Mouse (Mus musculus) left cerebral cortex, adult 9 months (tissue): ENCODE measurements around the gene Adap2.

Experiments
- DNase-seq, 2 experiments: peaks; one replicate each; pipeline ENCODE4 v3.0.0; 2022; ENCODE audit warnings: low spot score in 2 of 2

Adap2 gene

DNA sequence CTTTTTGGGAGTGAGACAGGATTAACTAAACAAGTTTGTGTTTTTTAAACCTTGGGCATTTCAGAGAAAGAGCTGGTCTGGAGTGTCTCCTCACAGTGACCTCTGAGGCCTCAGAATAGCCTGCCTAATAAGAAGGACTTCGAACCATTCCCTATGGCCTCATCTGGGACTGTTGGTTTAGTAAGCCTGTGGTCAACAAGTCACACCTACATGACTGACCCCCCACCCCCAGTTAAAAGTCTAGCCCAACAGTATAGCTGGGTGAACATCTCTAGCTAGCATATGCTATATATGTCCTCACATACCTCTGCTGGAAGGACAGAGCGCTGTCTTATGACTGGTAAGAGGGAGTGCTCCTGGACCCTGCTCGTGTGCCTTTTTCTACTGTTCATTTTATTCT lies 45.4 kb downstream of the Adap2 start:
- DNase-seq, result no peak

DNA sequence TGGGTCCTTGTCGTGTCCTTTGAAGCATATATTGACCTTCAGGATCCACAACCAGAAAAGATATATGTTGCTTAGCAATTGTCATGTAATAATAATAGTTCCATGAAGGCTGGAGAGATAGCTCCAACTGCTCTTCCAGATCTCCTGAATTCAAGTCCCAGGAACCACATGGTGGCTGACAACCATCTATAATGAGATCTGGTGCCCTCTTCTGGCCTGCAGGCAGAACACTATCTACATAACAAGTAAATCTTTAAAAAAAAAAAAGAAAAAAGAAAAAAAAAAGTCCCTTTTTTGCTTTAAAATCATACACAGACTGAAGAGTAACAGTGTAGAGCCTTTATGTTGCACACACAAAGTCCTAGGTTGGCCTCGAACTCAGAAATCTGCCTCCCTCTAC lies 45.9 kb downstream of the Adap2 start:
- DNase-seq, result no peak

DNA sequence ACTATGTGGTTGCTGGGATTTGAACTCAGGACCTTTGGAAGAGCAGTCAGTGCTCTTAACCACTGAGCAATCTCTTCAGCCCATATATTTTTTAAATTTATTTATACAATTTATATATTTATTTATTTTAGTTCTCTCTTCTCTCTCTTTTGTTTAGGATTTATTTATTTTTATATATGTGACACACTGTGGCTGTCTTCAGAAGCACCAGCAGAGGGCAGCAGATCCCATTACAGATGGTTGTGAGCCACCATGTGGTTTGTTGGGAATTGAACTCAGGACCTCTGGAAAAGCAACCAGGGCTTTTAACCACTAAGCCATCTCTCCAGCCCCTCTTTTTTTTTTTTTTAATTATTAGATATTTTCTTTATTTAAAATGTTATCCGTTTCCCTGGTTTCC lies 46.4 kb downstream of the Adap2 start:
- DNase-seq, result no peak

DNA sequence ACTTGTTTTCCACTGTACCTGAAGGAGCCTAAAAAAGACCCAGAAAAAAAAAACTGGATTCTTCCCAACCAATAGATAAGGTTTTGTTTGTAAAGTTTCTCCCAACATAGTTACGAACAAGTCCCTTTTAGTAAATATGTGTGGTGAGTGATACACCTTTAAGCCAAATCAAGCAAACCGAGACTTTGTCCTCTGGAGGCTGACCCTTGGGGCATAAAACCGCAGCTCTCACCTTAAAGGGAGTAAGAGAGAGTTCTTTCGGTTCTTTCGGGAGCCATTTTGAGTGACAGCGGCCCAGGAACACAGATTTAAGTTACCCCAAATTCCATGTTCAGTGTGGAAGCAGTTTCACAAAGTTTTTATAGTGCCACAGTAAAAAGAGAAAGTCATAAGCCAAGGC lies 48.4 kb downstream of the Adap2 start:
- no peak for DNase-seq

DNA sequence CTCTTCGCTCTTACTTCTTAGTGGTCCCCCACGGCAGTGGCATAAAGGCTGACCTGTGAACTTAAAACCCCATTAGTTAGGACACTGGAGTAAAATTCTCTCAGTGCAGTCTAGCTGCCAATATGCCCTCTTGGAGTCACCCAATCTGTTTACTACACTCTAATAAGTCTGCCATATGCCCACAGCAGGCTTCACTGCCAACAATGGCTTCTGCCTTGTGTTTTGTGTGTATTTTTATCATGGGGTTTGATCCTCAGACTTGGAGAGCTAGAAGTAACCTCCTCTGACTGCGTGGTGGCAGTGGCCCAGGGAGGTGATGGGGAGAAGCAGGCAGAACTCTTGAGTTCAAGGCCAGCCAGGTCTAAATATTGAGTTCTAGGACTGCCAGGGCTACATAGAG lies 50.1 kb downstream of the Adap2 start:
- no peak for DNase-seq

DNA sequence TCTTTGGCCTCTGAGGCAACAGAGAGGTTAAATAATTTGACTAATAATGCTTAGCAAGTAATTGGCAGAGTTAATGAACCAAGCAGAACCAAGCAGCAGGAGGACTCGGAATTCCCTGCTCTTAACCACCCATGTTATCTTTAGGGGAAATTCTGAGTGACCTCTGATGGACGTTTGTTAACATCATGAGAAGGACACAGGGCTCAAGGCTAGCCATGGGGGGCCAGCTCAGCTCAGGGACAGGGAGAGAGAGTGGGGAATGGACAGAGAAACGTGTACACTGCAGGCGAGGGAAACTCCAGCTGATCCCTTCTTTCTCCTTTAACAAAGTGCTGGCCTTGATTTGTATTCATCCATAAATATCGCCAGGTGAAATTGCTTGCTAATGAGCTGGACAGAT lies 51.0 kb downstream of the Adap2 start:
- DNase-seq, result no peak

DNA sequence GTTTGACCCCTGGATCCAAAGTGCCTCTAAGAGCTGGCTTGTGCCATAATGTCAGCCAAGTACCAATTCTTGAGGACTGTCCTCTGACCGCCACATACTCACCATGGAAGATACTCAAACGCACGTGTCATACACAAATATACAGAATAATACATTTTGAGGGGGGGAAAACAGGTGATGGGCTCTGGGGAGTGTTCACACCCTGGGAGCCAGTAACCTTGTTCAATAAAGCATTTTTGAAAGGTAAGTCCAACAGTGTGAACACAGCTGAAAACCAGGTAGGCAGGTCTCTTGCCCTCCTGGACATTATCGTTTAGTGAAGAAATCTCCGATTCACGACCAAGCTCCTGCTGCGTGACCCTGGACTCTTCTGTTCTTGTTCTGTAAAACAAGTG lies 54.6 kb downstream of the Adap2 start:
- no peak for DNase-seq

DNA sequence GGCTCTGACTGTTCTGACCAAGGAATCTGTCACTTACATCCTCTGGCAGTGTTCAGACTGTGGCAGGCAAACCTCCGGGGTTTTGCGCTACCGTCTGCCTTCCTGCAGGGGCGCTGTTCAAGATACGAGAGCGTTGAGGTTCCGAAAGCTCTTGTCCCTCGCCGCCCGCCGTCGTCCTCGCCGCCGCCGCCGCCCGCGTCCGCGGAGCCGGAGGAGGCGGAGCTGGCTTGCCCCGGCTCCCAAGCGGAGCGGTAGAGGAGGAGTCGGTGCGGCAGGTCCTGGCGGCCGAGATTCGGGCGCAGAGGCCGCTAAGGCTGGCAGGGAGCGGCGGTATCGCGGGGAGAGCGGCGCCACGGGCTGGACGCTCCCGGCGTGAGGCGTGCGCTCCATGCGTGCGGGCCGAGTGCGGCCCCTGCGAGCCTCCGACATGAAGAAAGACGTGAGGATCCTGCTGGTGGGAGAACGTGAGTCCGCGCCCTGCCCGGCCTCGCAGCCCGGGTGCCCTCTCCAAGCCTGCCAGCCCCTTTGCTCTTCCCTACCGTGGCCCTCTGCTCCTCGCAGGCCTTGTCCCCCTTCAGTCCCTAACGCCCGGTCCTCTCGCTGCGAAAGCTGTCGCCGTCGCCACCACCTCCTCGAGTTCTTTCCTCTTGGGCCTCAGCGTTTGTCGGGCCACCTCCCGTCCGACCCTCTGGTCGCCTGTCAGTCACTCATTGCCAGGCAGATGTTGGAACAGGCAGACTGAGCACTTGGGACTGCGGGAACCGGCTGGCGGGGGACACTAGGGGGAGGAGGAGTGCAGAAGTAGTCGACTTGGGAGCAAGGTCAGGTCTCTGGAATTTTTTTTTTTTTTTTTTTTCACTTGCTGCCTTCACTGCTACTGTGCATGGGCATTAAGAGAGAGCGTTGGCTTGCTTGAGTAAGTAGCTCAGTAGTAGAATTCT lies 55.2 kb downstream of the Adap2 start, which contains the start of gene Rhot1:
TSS of gene Rhot1 (plus strand) at position 160 of the 941 bp plus-strand sequence.
- peak; percentile 85 to 96 for DNase-seq

DNA sequence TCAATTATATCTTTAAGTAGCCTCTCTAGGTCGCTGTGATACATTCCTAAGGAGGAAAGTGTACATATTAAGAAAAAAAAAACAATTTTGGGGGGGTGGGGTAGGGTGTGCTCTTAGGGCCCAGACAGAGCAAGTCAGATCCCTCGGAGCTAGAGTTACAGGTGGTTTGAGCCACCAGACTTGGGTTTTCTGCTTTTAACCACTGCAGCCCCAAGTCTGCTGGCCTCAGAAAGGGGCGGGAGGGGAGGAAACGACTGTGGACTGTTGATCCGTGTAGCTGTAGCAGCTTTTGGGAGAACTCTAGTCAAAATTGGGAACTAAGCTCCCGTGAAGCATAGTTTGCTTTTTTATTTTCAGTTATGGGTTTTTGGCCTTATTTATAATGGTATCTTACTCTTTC lies 56.4 kb downstream of the Adap2 start:
- no peak for DNase-seq

DNA sequence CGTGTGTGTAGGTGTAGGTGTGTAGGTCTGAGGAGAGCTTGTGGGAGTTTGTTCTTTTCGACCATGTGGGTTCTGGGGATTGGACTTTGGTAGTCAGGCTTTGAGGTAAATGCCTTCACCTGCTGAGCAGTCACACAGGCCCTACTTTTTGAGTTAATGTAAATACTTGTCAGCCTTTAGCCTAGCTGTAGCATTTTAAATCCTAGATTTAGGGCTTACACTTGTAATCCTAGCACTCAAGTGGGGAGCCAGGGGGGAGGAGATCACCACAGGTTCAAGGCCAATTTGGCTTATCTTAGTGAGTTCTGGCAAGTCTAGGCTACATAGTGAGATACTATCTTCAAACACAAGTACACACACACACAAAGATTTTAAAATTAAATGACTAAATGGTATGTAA lies 58.4 kb downstream of the Adap2 start:
- no peak for DNase-seq

DNA sequence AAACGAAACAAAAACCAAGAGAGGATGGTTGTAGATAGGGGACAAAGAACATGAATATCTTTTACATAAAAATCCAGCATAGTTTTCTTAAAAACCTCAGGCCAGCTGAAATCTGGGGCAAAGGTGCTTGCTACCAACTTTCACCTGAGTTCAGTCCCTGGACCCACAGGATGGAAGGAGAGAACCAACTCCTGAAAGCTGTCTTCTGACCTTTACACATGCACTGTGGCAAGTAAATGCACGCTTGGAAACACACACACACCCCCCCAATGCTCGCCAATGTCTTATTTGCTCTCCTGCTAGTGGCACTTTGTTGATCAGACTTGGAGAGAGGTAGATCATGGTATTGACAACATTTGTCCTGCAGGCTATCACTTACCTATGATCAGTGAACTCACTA lies 61.4 kb downstream of the Adap2 start:
- no peak for DNase-seq

DNA sequence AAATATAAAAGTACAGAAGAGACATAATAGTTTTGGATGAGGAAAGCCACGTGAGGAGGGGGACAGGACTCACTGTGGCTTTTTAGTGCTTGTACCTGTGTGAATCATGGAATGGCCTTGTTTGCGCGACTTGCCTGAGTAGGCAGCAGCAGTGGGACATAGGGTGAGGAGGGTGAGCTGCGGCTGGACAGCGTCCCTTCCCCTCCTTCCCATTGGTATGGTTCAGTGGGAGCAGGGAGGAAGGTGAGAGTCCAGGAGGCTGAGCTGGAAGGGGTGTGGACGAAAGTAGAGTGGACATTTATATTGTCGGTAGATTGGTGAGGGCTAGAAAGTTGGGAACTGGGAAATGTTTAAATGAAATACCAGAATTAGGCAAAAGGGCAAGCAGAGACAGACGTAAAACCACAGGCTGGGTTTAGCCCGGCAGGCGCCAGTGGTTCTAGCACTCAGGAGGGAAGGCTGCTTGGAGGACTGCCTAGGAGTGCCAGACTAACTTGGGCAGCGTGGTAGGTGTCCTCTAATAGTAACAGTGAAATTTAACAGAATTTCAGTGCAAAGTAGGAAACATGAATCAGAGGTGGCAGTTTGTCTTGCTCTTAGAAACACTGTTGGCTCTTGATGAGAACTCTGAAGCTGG lies 64.9 kb downstream of the Adap2 start:
- no peak for DNase-seq
